Mouse (Mus musculus): ENCODE data around the gene Ift20.

- TF ChIP-seq CTCF (IDR thresholded peaks at IDR 0.05; ENCODE audit: low read depth, low read length) = no peak
- TF ChIP-seq GATA1 (IDR thresholded peaks at IDR 0.05; ENCODE audit: borderline replicate concordance, low read length) = no peak
- TF ChIP-seq TAL1 (conservative IDR thresholded peaks at IDR 0.05; ENCODE audit: low read depth, low read length) = no peak
- no peak for TF ChIP-seq POLR2AphosphoS5 (IDR thresholded peaks at IDR 0.05; ENCODE audit: insufficient replicate concordance, low read depth, low read length)
- TF ChIP-seq GATA2 (IDR thresholded peaks at IDR 0.05; ENCODE audit: borderline replicate concordance, low read depth, low read length) = no peak
Observed at GRCm38 (mm10) chr11:78495904-78496303, 40.3 kb upstream of the Ift20 start.

Measured in G1E (cell line).